Mouse (Mus musculus) adrenal gland, adult 18-20 months (tissue): ENCODE results near the gene Nyx. TPM values are rescaled to one million over a fixed set of nuclear protein-coding genes. Genes with fewer than 3 reads are reported as not detected.
"Not testable (repeated sequence)": the region's sequence is repeated elsewhere in the genome, so short reads cannot be mapped to it uniquely, and the experiment has no call there.

Experiments used
- DNase-seq, 2 experiments: peaks; one replicate each; pipeline ENCODE4 v3.0.0; 2021 to 2022; ENCODE audit warnings: low spot score in 2 of 2
- long read RNA-seq, 2 experiments: library from polyadenylated mRNA; stranded (forward); transcript quantifications; one replicate each; pipeline ENCODE4 v2.0.0; 2021
- total RNA-seq, 2 experiments: library from RNA; stranded (reverse); gene quantifications; 1 replicate in 1 of 2; 2 replicates in 1 of 2; pipeline ENCODE4 v1.2.3; 2021

Gene Nyx
- under 1 TPM; 0.19 to 0.23 TPM for total RNA-seq
- long read RNA-seq, experiment 1, result 0 reads
- long read RNA-seq, experiment 2, result 0 reads

DNA sequence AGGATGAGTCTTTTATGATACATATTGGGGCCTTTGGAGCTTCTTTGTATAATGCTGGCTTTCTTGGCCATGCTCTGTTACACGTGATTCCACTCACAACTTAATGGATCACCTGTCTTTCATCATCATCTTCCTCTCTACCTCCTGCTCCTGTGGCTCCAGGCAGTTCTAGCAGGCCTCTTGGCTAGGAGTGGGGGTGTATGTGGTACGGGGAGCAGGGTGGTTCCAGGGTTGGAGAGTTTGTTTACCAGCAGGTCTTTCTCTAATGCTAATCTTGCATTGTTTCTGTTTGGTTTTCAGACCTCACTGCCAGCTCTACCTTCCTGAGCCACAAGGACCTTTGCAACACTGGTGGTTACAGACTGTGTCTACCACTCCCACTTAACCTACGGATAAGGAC, at the start of gene Nyx:
Gene Nyx, plus strand, starts transcription at position 301 of the 400 bp plus-strand sequence.
- no peak for DNase-seq

DNA sequence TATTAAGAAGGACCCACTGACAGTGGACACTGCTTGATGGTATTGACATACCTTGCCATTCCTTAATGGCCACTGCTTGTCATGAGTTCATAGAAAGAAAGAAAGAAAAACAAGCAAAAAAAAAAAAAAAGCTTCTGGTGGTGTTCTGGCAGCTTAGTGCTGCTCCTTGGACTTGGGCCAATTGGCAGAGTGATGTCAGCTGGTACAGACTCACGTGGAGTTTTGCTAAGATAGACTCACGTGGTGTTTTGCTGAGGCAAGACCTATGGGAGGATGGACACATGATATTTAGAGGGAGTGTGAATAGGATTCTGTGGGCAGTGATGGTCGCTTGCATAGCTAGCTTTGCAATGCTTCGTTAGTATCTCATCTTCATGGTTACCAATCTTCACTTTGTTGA, 43.9 kb upstream of the Nyx start:
- no peak for DNase-seq

DNA sequence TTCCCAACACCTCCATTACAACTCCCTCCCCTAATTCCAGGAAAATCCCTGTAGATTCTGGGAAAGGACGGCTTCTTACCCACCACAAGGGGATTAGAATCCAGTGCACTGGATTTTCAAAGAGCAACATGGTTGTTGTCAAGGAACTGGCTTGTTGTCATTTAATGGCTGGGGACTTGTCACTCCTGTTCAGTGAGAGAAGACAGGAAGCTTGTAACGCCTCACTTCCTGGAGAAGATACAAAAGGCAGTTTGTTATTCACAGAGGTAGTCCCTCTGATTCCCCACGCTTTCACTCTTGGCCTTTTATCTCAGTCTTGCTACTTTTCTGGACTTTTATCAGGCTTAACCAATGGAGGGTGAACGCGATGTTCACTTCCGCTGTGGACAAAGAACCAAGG, 34.5 kb upstream of the Nyx start:
- DNase-seq, result no peak

DNA sequence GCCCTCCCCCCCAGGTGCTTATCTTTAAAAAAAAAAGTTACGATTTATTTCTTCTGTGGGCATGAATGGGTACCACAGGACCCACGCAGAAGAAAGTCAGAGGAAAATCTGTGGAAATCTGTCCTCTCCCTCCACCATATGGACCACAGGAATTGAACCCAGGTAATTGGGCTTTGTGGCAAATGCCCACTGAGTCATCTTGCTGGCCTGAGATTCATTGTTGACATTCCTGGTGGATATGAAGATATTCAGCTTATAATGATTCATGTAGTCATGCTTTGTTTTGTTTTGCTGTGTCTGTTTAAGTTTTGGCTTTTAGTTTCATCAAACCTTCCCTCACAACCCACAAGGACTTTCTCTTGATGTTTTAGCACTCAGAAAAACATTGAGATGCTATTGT, 29.9 kb upstream of the Nyx start:
- DNase-seq, result not testable (repeated sequence)

DNA sequence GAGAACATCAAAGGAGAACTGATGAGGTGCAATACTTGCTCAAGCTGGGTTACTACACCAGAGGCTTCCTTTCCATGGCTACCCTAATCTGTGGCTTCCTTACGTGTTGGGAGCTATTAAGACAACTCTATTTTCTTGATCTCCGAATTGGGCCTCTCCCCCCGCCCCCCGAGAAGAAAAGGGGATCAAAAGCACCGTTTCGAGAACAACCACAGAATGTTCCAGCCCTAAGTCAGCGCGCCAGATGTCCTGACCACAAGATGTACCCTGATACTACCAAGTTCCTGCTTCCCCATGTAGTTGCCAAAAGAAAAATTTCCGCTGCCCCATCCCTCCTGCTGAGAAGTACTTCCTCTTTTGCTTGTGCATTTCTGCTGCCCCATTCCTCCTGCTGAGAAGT, 9.4 kb upstream of the Nyx start:
- DNase-seq, result not testable (repeated sequence)

DNA sequence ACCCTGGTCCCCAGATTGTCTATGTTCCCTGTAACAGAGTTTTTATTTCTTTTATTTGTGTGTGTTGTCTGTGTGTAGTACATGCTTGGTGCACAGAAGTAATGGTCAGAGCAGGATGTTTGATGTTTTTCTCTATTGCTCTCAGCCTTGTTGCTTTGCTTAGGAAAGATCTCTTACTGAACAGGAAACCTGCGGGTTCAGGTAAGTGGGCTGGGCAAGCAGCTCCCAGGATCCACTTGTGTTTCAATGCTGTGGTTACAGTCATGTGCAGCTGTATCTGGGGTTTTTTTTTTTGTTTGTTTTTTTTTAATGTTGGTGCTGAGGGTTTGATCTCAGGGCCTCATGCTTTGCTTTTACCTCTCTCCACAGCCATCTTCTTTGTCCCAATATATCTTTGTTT, 7.1 kb upstream of the Nyx start:
- no peak for DNase-seq

DNA sequence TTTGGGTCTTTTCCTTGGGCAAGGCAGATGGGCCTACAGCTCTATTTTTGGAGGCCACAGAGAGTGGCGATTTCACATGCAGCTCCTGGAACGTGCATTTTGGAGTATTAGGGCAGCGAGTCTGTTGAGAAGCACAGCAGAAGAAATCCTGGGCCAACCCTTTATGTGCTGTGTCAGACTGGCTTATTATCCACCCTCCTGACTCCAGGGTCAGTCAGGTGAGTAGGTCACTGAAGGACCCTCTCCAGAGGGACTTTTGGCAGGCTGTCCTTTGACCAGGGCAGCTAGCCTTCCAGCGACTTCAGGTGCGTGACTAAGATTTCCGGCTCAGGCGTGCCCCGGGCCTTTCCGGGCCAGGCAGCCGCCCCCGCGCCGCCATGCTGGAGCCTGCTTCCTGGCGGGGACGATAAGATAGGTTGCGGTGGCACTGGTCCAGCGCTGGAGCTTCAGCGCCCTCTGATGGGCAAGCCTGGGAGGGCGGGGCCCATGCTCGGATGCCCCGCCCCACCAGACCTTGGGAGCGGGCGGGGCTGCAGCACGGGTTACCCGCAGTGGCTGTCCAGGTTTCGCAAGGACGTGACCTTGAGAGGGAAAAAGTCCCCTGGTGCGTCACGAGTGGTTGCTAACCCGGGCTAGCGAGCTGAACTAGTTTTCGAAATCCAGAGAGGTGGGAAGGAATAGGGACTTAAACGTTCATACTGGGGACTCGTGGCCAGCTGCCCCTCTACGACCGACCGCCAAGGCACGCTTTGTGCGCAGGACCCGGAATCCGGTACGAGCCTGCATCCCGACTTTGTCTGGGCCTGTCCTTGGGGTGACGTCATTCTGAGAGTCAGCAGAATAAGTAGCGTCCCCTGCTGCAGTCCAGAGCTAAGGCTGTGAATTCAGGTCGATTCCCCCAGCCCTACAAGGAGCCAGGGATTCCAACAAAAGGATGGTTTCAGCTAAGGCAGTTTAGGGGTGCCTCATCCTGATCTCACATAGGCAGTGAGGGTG, 4.3 kb upstream of the Nyx start:
- DNase-seq, result peak; percentile 87 to 90

DNA sequence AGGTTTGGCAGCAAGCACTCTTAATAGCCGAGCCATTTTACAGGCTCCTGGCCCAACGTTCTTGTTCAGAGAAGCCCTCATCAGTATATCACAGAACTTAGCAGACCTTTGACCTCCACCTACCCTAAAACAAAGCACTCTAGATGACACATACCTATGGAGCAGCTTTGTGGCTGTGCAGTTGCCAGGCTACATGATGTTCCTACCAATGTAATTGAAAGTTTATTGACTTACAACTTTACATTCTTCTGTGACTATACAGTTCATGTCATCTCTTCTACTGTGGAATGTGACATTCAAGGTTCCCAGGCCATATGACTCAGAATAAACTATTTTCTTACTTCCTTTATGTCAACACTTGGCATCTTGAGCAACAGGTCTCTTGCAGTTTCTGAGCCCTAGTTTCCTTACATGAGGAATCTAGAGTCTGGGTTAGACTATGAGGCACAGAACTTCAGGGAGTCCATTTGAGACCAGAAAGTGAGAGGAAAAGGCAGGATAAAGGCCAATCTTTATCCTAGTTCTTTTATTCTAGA, 2.9 kb upstream of the Nyx start:
- DNase-seq, result no peak

DNA sequence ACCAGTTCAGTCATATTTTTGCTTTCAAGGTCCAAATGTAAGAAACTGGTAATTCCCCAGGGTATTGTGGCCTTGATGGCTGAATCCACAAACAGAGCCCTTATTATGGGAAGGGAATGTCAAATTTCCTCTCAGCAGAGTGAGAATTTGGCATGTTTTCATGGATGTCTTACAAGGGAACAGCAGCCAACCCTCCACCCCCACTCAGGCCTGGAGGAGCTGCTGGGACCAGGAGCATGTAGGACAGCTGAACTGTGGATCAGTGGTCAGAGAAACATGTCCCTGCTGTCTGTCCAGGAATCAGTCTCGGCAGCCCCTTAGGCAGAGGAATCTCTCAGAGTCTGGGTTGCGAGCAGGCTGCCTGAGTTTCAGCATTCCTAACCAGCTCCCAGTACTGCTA, 771 bp downstream of the Nyx start:
- DNase-seq, result no peak

DNA sequence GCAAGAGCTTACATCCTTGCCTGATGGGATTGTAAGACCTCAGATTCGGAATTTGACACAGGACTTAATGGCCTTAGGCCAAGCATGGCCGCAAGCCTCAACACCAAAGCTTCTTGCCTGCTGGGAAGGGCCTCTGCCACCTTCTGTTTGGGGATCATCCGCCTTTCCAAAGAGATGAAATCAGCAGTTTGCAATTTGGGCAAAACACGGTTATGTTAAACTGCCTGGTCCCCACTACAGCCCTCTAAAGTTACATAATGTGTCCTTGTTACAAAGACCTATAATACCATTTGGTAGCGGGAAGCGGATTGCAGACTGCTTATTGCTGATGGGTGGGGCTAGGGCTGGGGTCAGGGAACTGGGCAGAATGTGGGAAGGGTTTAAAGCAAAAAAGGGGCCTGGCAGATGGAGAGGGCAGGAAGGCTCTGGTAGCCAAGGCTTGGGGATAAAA, 1.2 kb downstream of the Nyx start:
- DNase-seq, result no peak

DNA sequence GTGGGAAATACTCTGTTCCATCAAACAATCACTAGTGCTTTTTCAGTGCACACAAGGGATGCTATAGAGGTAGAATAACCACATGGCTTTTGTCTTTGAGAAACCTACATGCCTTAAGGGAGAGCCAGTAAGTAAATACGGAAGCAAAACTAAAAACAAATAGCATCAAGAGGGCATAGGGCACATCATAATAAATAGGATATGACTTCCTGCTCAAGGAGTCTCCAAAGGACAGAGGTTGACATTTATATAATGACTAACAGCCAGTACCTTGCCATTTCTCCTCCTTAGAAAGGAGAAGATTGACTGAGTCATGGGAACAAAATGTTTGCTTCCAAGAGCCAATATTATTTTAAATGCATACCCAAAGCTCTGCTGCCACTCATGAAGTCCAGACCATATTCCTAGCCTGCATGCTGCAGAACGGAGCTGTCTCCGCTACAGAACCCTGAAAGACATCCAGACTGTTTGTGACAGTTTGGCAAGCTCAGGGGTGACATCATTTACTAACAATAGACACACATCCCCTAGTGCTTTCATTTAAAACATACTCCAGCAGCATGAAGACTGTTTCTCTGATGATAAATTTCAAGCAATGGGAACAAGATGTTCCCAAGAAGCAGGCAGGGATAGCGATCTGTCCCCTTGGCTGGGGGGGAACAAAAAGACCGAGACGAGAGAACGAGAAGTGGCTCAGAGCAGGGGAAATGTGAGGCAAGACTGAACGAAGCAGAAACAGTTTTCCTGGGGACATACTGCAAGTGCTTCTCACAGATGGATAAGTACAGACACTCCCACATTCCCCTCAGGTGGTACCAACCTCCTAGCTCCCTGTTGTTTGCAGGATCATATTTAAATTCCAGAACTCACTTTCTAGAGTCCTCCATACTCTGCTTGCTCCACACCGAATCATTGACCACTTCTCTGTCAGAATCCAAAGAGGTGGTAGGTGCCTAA, 3.5 kb downstream of the Nyx start:
- DNase-seq, result peak in 1 of 2 experiments; percentile 21

DNA sequence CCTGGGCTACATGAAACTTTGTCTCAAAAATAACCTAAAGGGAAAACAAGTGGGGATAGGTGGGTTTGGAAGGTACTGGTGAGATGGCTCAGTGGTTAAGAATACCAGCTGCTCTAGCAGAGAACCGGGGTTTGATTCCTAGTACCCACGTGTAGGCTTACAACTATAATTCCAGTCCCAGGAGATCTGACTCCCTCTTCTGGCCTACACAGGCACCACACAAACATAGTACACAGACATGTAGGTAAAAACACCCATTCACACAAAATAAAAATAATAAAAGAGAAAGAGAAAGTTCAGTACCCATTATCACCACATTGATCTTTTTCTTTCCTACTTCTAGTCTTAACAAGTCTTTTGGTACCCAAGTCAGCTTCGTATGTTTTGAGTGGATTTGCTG, 6.0 kb downstream of the Nyx start:
- DNase-seq, result no peak

DNA sequence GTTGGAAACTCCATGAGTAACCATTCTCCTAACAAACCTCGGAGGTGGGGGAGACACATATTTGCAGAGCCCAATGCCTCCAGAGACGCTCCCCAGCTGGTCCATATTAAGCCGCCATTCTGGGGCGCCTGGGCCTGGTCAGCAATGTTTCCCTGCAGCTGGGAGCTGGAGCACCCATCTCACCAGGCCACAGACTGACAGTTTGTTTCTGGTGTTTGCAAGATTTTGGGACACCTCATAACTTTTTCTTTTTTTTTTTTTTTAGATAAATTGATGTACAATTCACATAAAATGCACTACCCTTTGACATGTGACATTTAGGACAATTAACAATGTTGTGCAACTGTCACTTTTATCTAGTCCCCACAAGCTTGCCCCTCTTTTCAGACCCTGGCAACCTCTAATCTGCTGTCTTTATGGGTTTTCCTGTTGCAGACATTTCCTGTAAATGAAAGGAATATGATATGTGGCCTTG, 6.9 kb downstream of the Nyx start:
- DNase-seq, result no peak

DNA sequence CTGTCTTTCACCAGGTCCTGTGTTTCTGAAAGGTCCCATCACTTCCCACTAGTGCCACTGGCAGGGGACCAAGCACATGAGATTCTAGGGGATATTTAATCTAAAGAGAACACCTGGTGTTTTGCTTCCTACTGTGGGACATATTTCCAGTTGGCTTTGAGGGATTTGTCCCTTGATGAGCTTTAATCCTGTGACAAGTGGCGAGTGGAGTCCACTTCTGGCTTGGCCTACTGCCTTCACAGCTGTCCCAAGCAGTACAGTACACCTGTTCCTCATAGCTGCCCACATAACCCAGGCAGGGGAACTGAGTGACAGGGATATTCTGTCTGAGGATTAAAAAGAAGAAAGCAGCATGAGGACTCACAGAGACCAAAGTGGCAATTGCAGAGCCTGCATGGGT, 9.5 kb downstream of the Nyx start:
- DNase-seq, result no peak

DNA sequence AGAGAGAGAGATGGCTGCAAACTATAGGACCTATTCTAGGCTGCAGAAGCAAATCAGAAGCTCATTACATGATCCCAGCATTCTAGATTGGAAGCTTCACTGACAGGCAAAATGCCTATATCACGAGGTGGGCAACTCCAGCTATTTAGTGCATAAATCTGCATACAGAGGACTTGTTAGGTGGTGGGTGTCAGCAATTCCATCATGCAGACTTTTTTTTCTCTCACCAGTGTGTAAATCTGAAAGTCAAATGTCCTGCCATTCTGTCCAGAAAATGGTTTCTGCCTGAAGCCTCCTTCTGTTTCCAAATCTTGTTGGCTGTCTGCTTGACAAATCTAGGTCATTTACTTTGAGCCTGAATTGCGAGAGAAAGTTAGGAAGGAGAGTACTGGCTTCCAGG, 11.7 kb downstream of the Nyx start:
- no peak for DNase-seq

DNA sequence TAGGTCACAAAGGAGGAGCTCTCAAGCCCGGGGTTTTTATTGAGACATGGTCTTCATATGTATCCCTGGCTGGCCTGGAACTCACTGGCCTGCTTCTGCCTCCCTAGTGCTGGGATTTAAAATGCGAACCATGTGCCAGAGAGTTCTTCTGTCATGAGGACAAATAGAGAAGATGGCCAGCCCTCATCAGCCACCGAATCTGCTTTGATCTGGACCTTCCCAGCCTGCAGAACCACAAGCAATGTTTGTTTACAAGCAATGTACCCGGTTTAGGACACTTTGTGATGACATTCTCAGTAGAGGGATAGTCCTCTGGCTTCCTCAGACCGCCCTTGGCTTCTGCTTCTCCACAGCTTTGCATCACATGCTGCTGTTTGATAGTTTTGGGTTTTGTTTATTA, 12.4 kb downstream of the Nyx start:
- no peak for DNase-seq

DNA sequence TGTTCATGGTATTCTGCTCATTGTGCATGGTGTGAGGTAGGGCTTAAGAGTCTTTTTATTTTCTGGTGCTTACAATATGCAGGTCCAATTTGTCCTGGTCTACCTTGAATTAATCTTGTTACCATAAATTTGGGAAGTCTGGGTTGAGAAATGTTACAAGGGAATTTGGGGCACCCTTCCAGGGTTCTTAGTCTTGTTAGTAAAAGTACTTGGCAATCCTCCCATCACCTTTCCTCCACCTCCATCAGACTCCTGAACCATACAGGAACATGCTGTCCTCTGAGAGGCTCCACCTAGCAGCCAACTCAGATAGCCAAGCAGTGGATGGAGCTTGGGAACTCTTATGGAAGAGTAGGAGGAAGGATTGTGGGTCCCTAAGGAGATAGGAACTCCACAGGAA, 13.7 kb downstream of the Nyx start:
- no peak for DNase-seq

DNA sequence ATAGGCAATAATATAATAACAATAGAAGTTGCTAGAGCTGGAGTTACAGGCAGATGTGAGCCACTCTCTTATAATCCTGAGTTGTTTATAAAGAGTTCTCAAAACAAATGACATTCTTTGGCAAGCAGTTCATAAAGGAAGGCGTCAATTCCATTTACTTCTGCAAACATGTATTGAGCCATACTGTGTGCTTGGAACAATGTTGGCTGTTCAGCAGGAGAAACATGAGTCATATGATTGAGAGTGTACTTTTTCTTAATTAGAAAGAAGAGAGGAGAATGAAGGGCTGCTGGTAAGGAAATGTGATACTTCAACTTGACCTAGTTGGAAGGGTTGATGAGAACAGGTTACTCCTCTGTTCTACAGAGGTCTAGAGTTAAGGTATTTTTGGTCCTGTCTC, 16.7 kb downstream of the Nyx start:
- DNase-seq, result no peak

DNA sequence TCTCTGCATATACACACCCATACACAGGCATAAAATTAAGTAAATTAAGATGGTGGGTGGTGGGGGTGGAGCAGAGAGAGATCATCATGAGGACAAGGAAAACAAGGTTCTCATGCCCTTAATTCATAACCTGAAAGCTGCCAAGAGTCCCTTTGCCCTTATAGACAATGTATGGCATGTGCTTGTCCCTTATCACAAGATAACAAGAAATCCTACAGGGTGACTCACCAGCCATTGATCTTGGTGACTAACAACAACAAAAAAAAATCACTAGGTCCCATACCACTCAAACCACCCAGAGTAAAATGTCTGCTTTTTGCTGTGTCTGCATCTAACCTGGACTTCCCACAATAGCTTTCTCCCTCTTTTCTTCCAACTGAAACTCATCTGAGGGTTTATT, 18.5 kb downstream of the Nyx start:
- DNase-seq, result no peak

DNA sequence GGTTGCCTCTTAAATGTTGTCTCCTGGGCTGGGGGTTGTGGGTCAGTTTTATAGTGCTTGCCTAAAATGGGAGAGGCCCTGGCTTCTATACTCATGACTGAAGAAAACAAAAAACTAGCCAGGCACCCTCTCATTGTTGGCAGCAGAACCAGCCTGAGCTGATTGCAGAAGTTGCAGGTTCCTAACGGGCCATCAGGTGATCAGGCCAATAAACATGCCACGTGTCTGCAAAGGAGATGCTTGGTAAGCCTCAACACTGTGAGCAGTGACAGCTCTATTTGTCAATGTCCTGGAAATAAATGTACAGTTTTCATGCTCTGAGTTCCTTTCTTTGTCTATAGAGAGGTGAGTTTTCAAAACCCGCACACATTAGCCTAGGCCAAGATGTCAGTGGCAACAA, 23.1 kb downstream of the Nyx start:
- no peak for DNase-seq

DNA sequence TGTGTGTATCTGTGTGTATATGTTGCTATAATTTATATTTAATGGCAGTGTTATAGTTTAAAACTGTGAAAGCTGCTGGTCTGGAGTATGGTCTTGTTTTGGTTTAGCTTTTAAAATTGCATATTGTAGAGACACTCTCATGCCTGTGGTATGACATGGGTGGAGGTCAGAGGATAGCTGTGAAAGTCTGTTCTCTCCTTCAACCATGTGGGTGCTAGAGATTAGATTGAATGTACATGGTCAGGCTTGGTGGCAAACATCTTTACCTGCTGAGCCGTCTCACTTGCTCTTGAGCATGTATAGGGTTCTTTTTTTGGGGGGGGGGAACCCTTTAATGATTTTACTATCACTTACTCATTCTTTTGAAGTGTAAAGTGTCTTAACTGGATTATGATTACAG, 23.9 kb downstream of the Nyx start:
- no peak for DNase-seq
